Comparison of ENCODE assay signal across 18 mouse cellular contexts in genomic region chr9:64175378-64175777, GRCm38 (mm10). TPM values are rescaled to one million over a fixed set of nuclear protein-coding genes. Genes with fewer than 3 reads are reported as not detected.
DNase-seq lines count a peak whose midpoint lies in the region; ATAC-seq and TF ChIP-seq lines count a peak whose summit lies in the region.
"Had no signal": no experiment of that assay in that cellular context is flagged by ENCODE, and none has a peak within 500 bp of the region (broad histone marks: within the 10 kb centered on the region; RNA-seq: fewer than 3 reads in every experiment).

No protein-coding gene starts in this region.

- no peak overlapping the region for H3K9ac ChIP-seq in forebrain, postnatal 0 days
- H3K9ac ChIP-seq: midbrain, embryonic 13.5 days had no signal

- 90% methylated on average over 11 of the region's 11 CpGs for WGBS in forebrain, embryonic 10.5 days
- WGBS in forebrain, postnatal 0 days: 45% methylated on average over 11 of the region's 11 CpGs

- peak overlapping the region; percentile 86; the same call in 1 of the 2 replicates for H3K4me3 ChIP-seq in forebrain, embryonic 10.5 days
- no peak overlapping the region for H3K4me3 ChIP-seq in forebrain, postnatal 0 days (ENCODE audit: low read depth, low read length)
- H3K4me3 ChIP-seq in testis, adult 2 months (ENCODE audit: control insufficient read depth, low read depth, low read length): peak overlapping the region; percentile 35; the same call in 1 of the 2 replicates

- peaks cover 51% of the 10 kb centered on the region for H3K4me1 ChIP-seq in forebrain, embryonic 10.5 days
- H3K4me1 ChIP-seq in forebrain, postnatal 0 days (ENCODE audit: insufficient read depth): peaks cover 14% of the 10 kb centered on the region; the same call in 1 of the 2 replicates
- peaks cover 7% of the 10 kb centered on the region for H3K4me1 ChIP-seq in testis, adult 2 months (ENCODE audit: control insufficient read depth, insufficient read depth, low read length)

- peaks cover 55% of the 10 kb centered on the region for H3K36me3 ChIP-seq in forebrain, embryonic 10.5 days (replicated peaks)
- peaks cover 38% of the 10 kb centered on the region for H3K36me3 ChIP-seq in forebrain, postnatal 0 days (ENCODE audit: insufficient read depth)
- H3K36me3 ChIP-seq in testis, adult 2 months (ENCODE audit: control insufficient read depth, insufficient read depth, low read length): no peaks in the 10 kb centered on the region

- H3K4me2 ChIP-seq in forebrain, postnatal 0 days (ENCODE audit: low read depth): no peak overlapping the region

- ATAC-seq in forebrain, postnatal 0 days: no peak
- no peak for ATAC-seq in frontal cortex, adult (ENCODE audit: low TSS enrichment)
- ATAC-seq: midbrain, embryonic 13.5 days; Patski had no signal

- no peak for TF ChIP-seq CTCF in forebrain, postnatal 0 days (IDR thresholded peaks at IDR 0.05; ENCODE audit: low read depth)
- no peak for TF ChIP-seq CTCF in testis, adult 2 months (IDR thresholded peaks at IDR 0.05; ENCODE audit: control insufficient read depth, insufficient read depth, insufficient replicate concordance, low read depth, low read length)

- H3K9me3 ChIP-seq in forebrain, embryonic 10.5 days: no peaks in the 10 kb centered on the region
- H3K9me3 ChIP-seq in forebrain, postnatal 0 days (ENCODE audit: low read length): no peaks in the 10 kb centered on the region
- H3K9me3 ChIP-seq: midbrain, embryonic 13.5 days had no signal

- DNase-seq in forebrain, embryonic 10.5 days (ENCODE audit: extremely low spot score, low spot score): no peak
- DNase-seq in forebrain, postnatal 0 days: no peak
- no peak for DNase-seq in testis, postnatal 10 days (ENCODE audit: low spot score)
- DNase-seq in layer of hippocampus, postnatal 14 days (ENCODE audit: low spot score in 2 of 2): peak; percentile 40 to 73
- no peak for DNase-seq in gastrocnemius, postnatal 10 days
- DNase-seq in heart, adult 8-10 months (ENCODE audit: low spot score): no peak
- DNase-seq: adrenal gland, postnatal 14 days; cerebellum, adult 9-10 months; heart, postnatal 36 days; lung, postnatal 14 days; thymus, adult 18-20 months had no signal

- TF ChIP-seq POLR2A in testis, adult 2 months (IDR thresholded peaks at IDR 0.05; ENCODE audit: control insufficient read depth, low read depth, low read length): no peak

- H3K27me3 ChIP-seq in forebrain, embryonic 10.5 days (ENCODE audit: poor library complexity, severe bottlenecking): no peaks in the 10 kb centered on the region
- no peaks in the 10 kb centered on the region for H3K27me3 ChIP-seq in forebrain, postnatal 0 days (ENCODE audit: insufficient read depth, low read length)
- no peaks in the 10 kb centered on the region for H3K27me3 ChIP-seq in testis, adult 2 months (ENCODE audit: control insufficient read depth, insufficient read depth, low read length)
- H3K27me3 ChIP-seq: midbrain, embryonic 13.5 days; Patski had no signal

- H3K27ac ChIP-seq in forebrain, embryonic 10.5 days: no peak overlapping the region
- H3K27ac ChIP-seq in forebrain, postnatal 0 days (ENCODE audit: low read depth, low read length): no peak overlapping the region
- H3K27ac ChIP-seq in testis, adult 2 months (ENCODE audit: control insufficient read depth, insufficient read depth, low read depth, low read length): no peak overlapping the region
- H3K27ac ChIP-seq: midbrain, embryonic 13.5 days had no signal

RNA-seq across cellular contexts. Expression of gene Rpl4, which starts 2.2 kb away (rescaled TPM):
- polyA plus RNA-seq in forebrain, embryonic 10.5 days (2016; fragmentation: Nextera tagmentation; extraction: Ambion mirVana): 1,283 and 1,312 TPM in 2 replicates
- 957 and 1,068 TPM in 2 replicates for total RNA-seq in forebrain, postnatal 0 days (2014; rRNA removed)
- 693 and 790 TPM in 2 replicates for polyA plus RNA-seq in forebrain, postnatal 0 days (2015; fragmentation: Nextera tagmentation; extraction: Ambion mirVana)
- polyA plus RNA-seq in testis, adult 2 months (2012; rRNA removed): 181 and 213 TPM in 2 replicates
- total RNA-seq in layer of hippocampus, postnatal 14 days (2021): 100 to 1,000 TPM; 513 to 558 TPM
- 100 to 1,000 TPM; 811 to 822 TPM for total RNA-seq in gastrocnemius, postnatal 10 days (2021)
- 100 to 1,000 TPM; 430 to 483 (median 463) TPM for total RNA-seq in heart, adult 8-10 months (2022)

RNA-seq across cellular contexts. Expression of gene Zwilch, which starts 2.5 kb away (rescaled TPM):
- 47.5 and 49.3 TPM in 2 replicates for polyA plus RNA-seq in forebrain, embryonic 10.5 days (2016; fragmentation: Nextera tagmentation; extraction: Ambion mirVana)
- 5.8 and 8.9 TPM in 2 replicates for total RNA-seq in forebrain, postnatal 0 days (2014; rRNA removed)
- polyA plus RNA-seq in forebrain, postnatal 0 days (2015; fragmentation: Nextera tagmentation; extraction: Ambion mirVana): 1.3 and 2.0 TPM in 2 replicates
- 27.0 and 33.6 TPM in 2 replicates for polyA plus RNA-seq in testis, adult 2 months (2012; rRNA removed)
- 1 to 10 TPM; 4.8 to 6.2 TPM for total RNA-seq in layer of hippocampus, postnatal 14 days (2021)
- 1 to 10 TPM; 3.1 to 5.3 TPM for total RNA-seq in gastrocnemius, postnatal 10 days (2021)
- total RNA-seq in heart, adult 8-10 months (2022): 1 to 10 TPM in 2 of 4 experiments, under 1 TPM in 2; 0.60 to 1.4 (median 1.0) TPM

RNA-seq across cellular contexts. Expression of gene Snapc5, which starts 3.7 kb away (rescaled TPM):
- 35.6 and 38.1 TPM in 2 replicates for polyA plus RNA-seq in forebrain, embryonic 10.5 days (2016; fragmentation: Nextera tagmentation; extraction: Ambion mirVana)
- 10.5 and 15.2 TPM in 2 replicates for total RNA-seq in forebrain, postnatal 0 days (2014; rRNA removed)
- 18.2 and 24.5 TPM in 2 replicates for polyA plus RNA-seq in forebrain, postnatal 0 days (2015; fragmentation: Nextera tagmentation; extraction: Ambion mirVana)
- polyA plus RNA-seq in testis, adult 2 months (2012; rRNA removed): 12.8 and 14.1 TPM in 2 replicates
- 10 to 100 TPM; 14.6 to 19.3 TPM for total RNA-seq in layer of hippocampus, postnatal 14 days (2021)
- 10 to 100 TPM; 17.4 to 17.5 TPM for total RNA-seq in gastrocnemius, postnatal 10 days (2021)
- 10 to 100 TPM; 19.0 to 28.0 (median 23.1) TPM for total RNA-seq in heart, adult 8-10 months (2022)

RNA-seq across cellular contexts. Expression of gene Lctl, which starts 58.4 kb away (rescaled TPM):
- polyA plus RNA-seq in forebrain, embryonic 10.5 days (2016; fragmentation: Nextera tagmentation; extraction: Ambion mirVana): 0.11 TPM in 1 of 2 replicates, not detected in the other
- not detected in 2 replicates for total RNA-seq in forebrain, postnatal 0 days (2014; rRNA removed)
- polyA plus RNA-seq in forebrain, postnatal 0 days (2015; fragmentation: Nextera tagmentation; extraction: Ambion mirVana): not detected in 2 replicates
- 0.17 and 0.49 TPM in 2 replicates for polyA plus RNA-seq in testis, adult 2 months (2012; rRNA removed)
- total RNA-seq in layer of hippocampus, postnatal 14 days (2021): not detected
- total RNA-seq in gastrocnemius, postnatal 10 days (2021): under 1 TPM; 0.66 to 0.68 TPM
- under 1 TPM in 2 of 4 experiments, not detected in 2; 0.68 to 0.75 TPM for total RNA-seq in heart, adult 8-10 months (2022)
- total RNA-seq: heart, postnatal 36 days; left cerebral cortex, adult 18-20 months; neutrophil, adult 5-6 weeks had no signal
- polyA plus RNA-seq: intestine, embryonic 14.5 days; midbrain, embryonic 13.5 days had no signal

RNA-seq across cellular contexts. Expression of gene Uchl4, which starts 59.6 kb away (rescaled TPM):
- 3.6 and 4.4 TPM in 2 replicates for polyA plus RNA-seq in forebrain, embryonic 10.5 days (2016; fragmentation: Nextera tagmentation; extraction: Ambion mirVana)
- 0.62 TPM in 1 of 2 replicates, not detected in the other for total RNA-seq in forebrain, postnatal 0 days (2014; rRNA removed)
- 1.8 and 2.3 TPM in 2 replicates for polyA plus RNA-seq in forebrain, postnatal 0 days (2015; fragmentation: Nextera tagmentation; extraction: Ambion mirVana)
- polyA plus RNA-seq in testis, adult 2 months (2012; rRNA removed): 0.72 and 0.89 TPM in 2 replicates
- 1 to 10 TPM; 3.2 to 4.3 TPM for total RNA-seq in layer of hippocampus, postnatal 14 days (2021)
- 1 to 10 TPM; 2.0 to 2.9 TPM for total RNA-seq in gastrocnemius, postnatal 10 days (2021)
- 1 to 10 TPM; 2.8 to 3.7 (median 3.2) TPM for total RNA-seq in heart, adult 8-10 months (2022)

Comparison
In these comparisons a context has a peak if more than half of its experiments do, and no peak if none do; other contexts are left out.
1. DNase-seq: peak in layer of hippocampus, postnatal 14 days (2 of 2); none in forebrain, embryonic 10.5 days (single experiment), forebrain, postnatal 0 days (single experiment), testis, postnatal 10 days (single experiment), gastrocnemius, postnatal 10 days (single experiment) and heart, adult 8-10 months (single experiment).